Mouse (Mus musculus): ENCODE data around the gene Cbfa2t3. TPM values are rescaled to one million over a fixed set of nuclear protein-coding genes. Genes with fewer than 3 reads are reported as not detected.
A peak's percentile ranks its signal among the peaks of the same experiment; 100 is the strongest.
"Not testable (repeated sequence)": the region's sequence is repeated elsewhere in the genome, so short reads cannot be mapped to it uniquely, and the experiment has no call there.

Gene Cbfa2t3
- polyA plus RNA-seq, 1 experiment from 2014 or later = 8.9 TPM

GRCm38 (mm10) chr8:122638601-122639000 is 60.3 kb downstream of the Cbfa2t3 start:
- Histone ChIP-seq H3K9me3 (ENCODE audit: control insufficient read depth, low read length) (no peaks in the 10 kb centered on the region), H3K9ac (ENCODE audit: low read depth, low read length) (no peak overlapping the region; the same call in 1 of the 2 replicates), H3K27ac (ENCODE audit: low read depth, low read length) (0 out of 2 replicates have a peak overlapping the region, but pooled peaks have one; percentile 0), H3K4me1 (replicated peaks; ENCODE audit: control insufficient read depth, insufficient read depth, low read length) (peaks cover 3% of the 10 kb centered on the region; the same call in 1 of the 2 replicates), H3K4me3 (ENCODE audit: low read depth, low read length) (no peak overlapping the region), H3K27me3 (ENCODE audit: control insufficient read depth, insufficient read depth, low read length) (no peaks in the 10 kb centered on the region), H3K36me3 (ENCODE audit: control insufficient read depth, insufficient read depth, low read length) (no peaks in the 10 kb centered on the region), H3K4me2 (replicated peaks; ENCODE audit: low read depth, low read length) (no peak overlapping the region)
- ATAC-seq (ENCODE audit: low FRiP score) = peak; percentile 39; the same call in 1 of the 2 replicates
- WGBS = 66% methylated on average over 16 of the region's 16 CpGs
- no peak for DNase-seq (ENCODE audit: low spot score)

GRCm38 (mm10) chr8:122637230-122637629 is 61.7 kb downstream of the Cbfa2t3 start:
- 87% methylated on average over 9 of the region's 9 CpGs for WGBS
- 0 out of 2 replicates have a peak, but pooled peaks cover 2% of the 10 kb centered on the region for H3K36me3 ChIP-seq (ENCODE audit: control insufficient read depth, insufficient read depth, low read length)
- no peak for ATAC-seq (ENCODE audit: low FRiP score)

GRCm38 (mm10) chr8:122636803-122637175 is 62.1 kb downstream of the Cbfa2t3 start:
- H3K27ac ChIP-seq (ENCODE audit: low read depth, low read length) = no peak overlapping the region
- ATAC-seq (ENCODE audit: low FRiP score) = no peak

More at GRCm38 (mm10) chr8:122637230-122637629, 61.7 kb downstream of the Cbfa2t3 start:
- H3K4me1 ChIP-seq (replicated peaks; ENCODE audit: control insufficient read depth, insufficient read depth, low read length) = peaks cover 3% of the 10 kb centered on the region; the same call in 1 of the 2 replicates
- no peak overlapping the region for H3K27ac ChIP-seq (ENCODE audit: low read depth, low read length)
- no peak overlapping the region for H3K4me2 ChIP-seq (replicated peaks; ENCODE audit: low read depth, low read length)
- no peak for DNase-seq (ENCODE audit: low spot score)
- no peak overlapping the region for H3K9ac ChIP-seq (ENCODE audit: low read depth, low read length)
- H3K4me3 ChIP-seq (ENCODE audit: low read depth, low read length) = no peak overlapping the region
- no peaks in the 10 kb centered on the region for H3K27me3 ChIP-seq (ENCODE audit: control insufficient read depth, insufficient read depth, low read length)
- H3K9me3 ChIP-seq (ENCODE audit: control insufficient read depth, low read length) = no peaks in the 10 kb centered on the region

GRCm38 (mm10) chr8:122635878-122636802 is 62.8 kb downstream of the Cbfa2t3 start:
- WGBS = 73% methylated on average over 14 of the region's 14 CpGs
- Histone ChIP-seq H3K9me3 (ENCODE audit: control insufficient read depth, low read length) (no peaks in the 10 kb centered on the region), H3K36me3 (ENCODE audit: control insufficient read depth, insufficient read depth, low read length) (0 out of 2 replicates have a peak, but pooled peaks cover 2% of the 10 kb centered on the region), H3K4me3 (ENCODE audit: low read depth, low read length) (no peak overlapping the region), H3K9ac (ENCODE audit: low read depth, low read length) (no peak overlapping the region), H3K4me1 (replicated peaks; ENCODE audit: control insufficient read depth, insufficient read depth, low read length) (peaks cover 3% of the 10 kb centered on the region; the same call in 1 of the 2 replicates), H3K27ac (ENCODE audit: low read depth, low read length) (no peak overlapping the region), H3K4me2 (replicated peaks; ENCODE audit: low read depth, low read length) (no peak overlapping the region), H3K27me3 (ENCODE audit: control insufficient read depth, insufficient read depth, low read length) (no peaks in the 10 kb centered on the region)
- no peak for ATAC-seq (ENCODE audit: low FRiP score)
- no peak for DNase-seq (ENCODE audit: low spot score)

More at GRCm38 (mm10) chr8:122636803-122637175, 62.1 kb downstream of the Cbfa2t3 start:
- 76% methylated on average over 9 of the region's 9 CpGs for WGBS
- no peak for DNase-seq (ENCODE audit: low spot score)
- H3K27me3 ChIP-seq (ENCODE audit: control insufficient read depth, insufficient read depth, low read length) = no peaks in the 10 kb centered on the region
- 0 out of 2 replicates have a peak, but pooled peaks cover 2% of the 10 kb centered on the region for H3K36me3 ChIP-seq (ENCODE audit: control insufficient read depth, insufficient read depth, low read length)
- no peaks in the 10 kb centered on the region for H3K9me3 ChIP-seq (ENCODE audit: control insufficient read depth, low read length)
- H3K4me3 ChIP-seq (ENCODE audit: low read depth, low read length) = no peak overlapping the region
- H3K9ac ChIP-seq (ENCODE audit: low read depth, low read length) = no peak overlapping the region
- no peak overlapping the region for H3K4me2 ChIP-seq (replicated peaks; ENCODE audit: low read depth, low read length)
- H3K4me1 ChIP-seq (replicated peaks; ENCODE audit: control insufficient read depth, insufficient read depth, low read length) = peaks cover 3% of the 10 kb centered on the region; the same call in 1 of the 2 replicates

GRCm38 (mm10) chr8:122633205-122633604 is 65.7 kb downstream of the Cbfa2t3 start:
- DNase-seq (ENCODE audit: low spot score) (no peak), ATAC-seq (ENCODE audit: low FRiP score) (no peak)
- Histone ChIP-seq H3K36me3 (ENCODE audit: control insufficient read depth, insufficient read depth, low read length) (0 out of 2 replicates have a peak, but pooled peaks cover 2% of the 10 kb centered on the region), H3K9me3 (ENCODE audit: control insufficient read depth, low read length) (no peaks in the 10 kb centered on the region), H3K4me1 (replicated peaks; ENCODE audit: control insufficient read depth, insufficient read depth, low read length) (0 out of 2 replicates have a peak, but pooled peaks cover 2% of the 10 kb centered on the region), H3K9ac (ENCODE audit: low read depth, low read length) (no peak overlapping the region), H3K4me3 (ENCODE audit: low read depth, low read length) (no peak overlapping the region), H3K27me3 (ENCODE audit: control insufficient read depth, insufficient read depth, low read length) (no peaks in the 10 kb centered on the region), H3K27ac (ENCODE audit: low read depth, low read length) (no peak overlapping the region), H3K4me2 (replicated peaks; ENCODE audit: low read depth, low read length) (no peak overlapping the region)
- 92% methylated on average over 14 of the region's 14 CpGs for WGBS

GRCm38 (mm10) chr8:122632134-122632533 is 66.8 kb downstream of the Cbfa2t3 start:
- not testable (repeated sequence) for H3K4me2 ChIP-seq (replicated peaks; ENCODE audit: low read depth, low read length); H3K9ac ChIP-seq (ENCODE audit: low read depth, low read length); ATAC-seq (ENCODE audit: low FRiP score); DNase-seq (ENCODE audit: low spot score); H3K4me1 ChIP-seq (replicated peaks; ENCODE audit: control insufficient read depth, insufficient read depth, low read length); H3K4me3 ChIP-seq (ENCODE audit: low read depth, low read length); H3K36me3 ChIP-seq (ENCODE audit: control insufficient read depth, insufficient read depth, low read length); H3K9me3 ChIP-seq (ENCODE audit: control insufficient read depth, low read length); H3K27me3 ChIP-seq (ENCODE audit: control insufficient read depth, insufficient read depth, low read length); H3K27ac ChIP-seq (ENCODE audit: low read depth, low read length)
- 72% methylated on average over 3 of the region's 3 CpGs for WGBS

GRCm38 (mm10) chr8:122630696-122631095 is 68.2 kb downstream of the Cbfa2t3 start:
- peak overlapping the region; percentile 14; the same call in 1 of the 2 replicates for H3K4me2 ChIP-seq (replicated peaks; ENCODE audit: low read depth, low read length)
- H3K4me1 ChIP-seq (replicated peaks; ENCODE audit: control insufficient read depth, insufficient read depth, low read length) = 0 out of 2 replicates have a peak, but pooled peaks cover 2% of the 10 kb centered on the region
- H3K9ac ChIP-seq (ENCODE audit: low read depth, low read length) = peak overlapping the region; percentile 19; the same call in 1 of the 2 replicates
- 0 out of 2 replicates have a peak, but pooled peaks cover 2% of the 10 kb centered on the region for H3K36me3 ChIP-seq (ENCODE audit: control insufficient read depth, insufficient read depth, low read length)
- no peak overlapping the region for H3K27ac ChIP-seq (ENCODE audit: low read depth, low read length)
- no peak for ATAC-seq (ENCODE audit: low FRiP score)
- no peaks in the 10 kb centered on the region for H3K9me3 ChIP-seq (ENCODE audit: control insufficient read depth, low read length)
- no peak overlapping the region for H3K4me3 ChIP-seq (ENCODE audit: low read depth, low read length)
- no peaks in the 10 kb centered on the region for H3K27me3 ChIP-seq (ENCODE audit: control insufficient read depth, insufficient read depth, low read length)
- no peak for DNase-seq (ENCODE audit: low spot score)
- 66% methylated on average over 22 of the region's 22 CpGs for WGBS

- 23% methylated on average over 10 of the region's 10 CpGs for WGBS
- Histone ChIP-seq H3K9ac (ENCODE audit: low read depth, low read length) (no peak overlapping the region), H3K27ac (ENCODE audit: low read depth, low read length) (no peak overlapping the region), H3K27me3 (ENCODE audit: control insufficient read depth, insufficient read depth, low read length) (no peaks in the 10 kb centered on the region), H3K36me3 (ENCODE audit: control insufficient read depth, insufficient read depth, low read length) (0 out of 2 replicates have a peak, but pooled peaks cover 2% of the 10 kb centered on the region), H3K4me3 (ENCODE audit: low read depth, low read length) (no peak overlapping the region), H3K4me1 (replicated peaks; ENCODE audit: control insufficient read depth, insufficient read depth, low read length) (0 out of 2 replicates have a peak, but pooled peaks cover 2% of the 10 kb centered on the region), H3K4me2 (replicated peaks; ENCODE audit: low read depth, low read length) (no peak overlapping the region), H3K9me3 (ENCODE audit: control insufficient read depth, low read length) (no peaks in the 10 kb centered on the region)
- DNase-seq (ENCODE audit: low spot score) = no peak
- ATAC-seq (ENCODE audit: low FRiP score) = no peak
Observed at GRCm38 (mm10) chr8:122629388-122629787, 69.5 kb downstream of the Cbfa2t3 start.
